Mouse (Mus musculus): ENCODE results near the gene Dot1l. TPM values are rescaled to one million over a fixed set of nuclear protein-coding genes. Genes with fewer than 3 reads are reported as not detected.

Dot1l gene
- total and polyA plus RNA-seq, 3 experiments, result 3.3 to 43.8 (median 13.3) TPM

GRCm38 (mm10) chr10:80810084-80810483 lies 55.1 kb downstream of the Dot1l start:
- DNase-seq (ENCODE audit: extremely low read depth), result no peak
- Histone ChIP-seq H3K9me3 (replicated peaks; ENCODE audit: low read length) (peaks cover 5% of the 10 kb centered on the region), H3K4me1 (ENCODE audit: control insufficient read depth in 1 of 2, insufficient read depth in 2 of 2) (peaks cover 10 to 17% of the 10 kb centered on the region in 2 experiments), H3K4me3 (replicated peaks in 1 of 3; ENCODE audit: low read depth in 2 of 3, low read length in 2 of 3, poor library complexity in 1 of 3) (no peak overlapping the region), H3K27me3 (replicated peaks) (no peaks in the 10 kb centered on the region), H3K36me3 (replicated peaks in 1 of 2; ENCODE audit: control insufficient read depth in 1 of 2, insufficient read depth in 1 of 2, low read length in 1 of 2) (peaks cover 19 to 35% of the 10 kb centered on the region in 2 experiments), H3K9ac (ENCODE audit: insufficient read depth, low read depth) (no peak overlapping the region), H3K79me2 (replicated peaks; ENCODE audit: control insufficient read depth, extremely low read depth, insufficient read depth, poor library complexity, severe bottlenecking) (no peaks in the 10 kb centered on the region), H3K4me2 (ENCODE audit: insufficient read depth, low read depth, poor library complexity, severe bottlenecking) (no peak overlapping the region), H3K27ac (ENCODE audit: insufficient read depth, low read depth) (no peak overlapping the region)
- in situ Hi-C loops (cut with MboI; ENCODE audit: low pct_ligation_motif_present, low pct_unique_long_range_greater_than_20kb, low sequenced_read_pairs) (no loop called here), dilution Hi-C loops (cut with MboI; ENCODE audit: extremely low pct_ligation_motif_present, extremely low pct_unique_long_range_greater_than_20kb, low sequenced_read_pairs) (no loop called here)
- TF ChIP-seq CTCF (conservative IDR thresholded peaks at IDR 0.05 in 1 of 2, IDR thresholded peaks at IDR 0.05 in 1 of 2; ENCODE audit: low read depth in 2 of 2, low read length in 2 of 2), result no peak
- TF ChIP-seq E2F4 (IDR thresholded peaks at IDR 0.05; ENCODE audit: insufficient replicate concordance, low read depth, low read length), result no peak
- TF ChIP-seq BHLHE40 (IDR thresholded peaks at IDR 0.05; ENCODE audit: low read depth, low read length), result no peak
- TF ChIP-seq MXI1 (IDR thresholded peaks at IDR 0.05; ENCODE audit: low read depth, low read length), result no peak
- no peak for TF ChIP-seq MEF2A (IDR thresholded peaks at IDR 0.05; ENCODE audit: borderline replicate concordance, low read depth, low read length)
- TF ChIP-seq MAX (IDR thresholded peaks at IDR 0.05; ENCODE audit: low read length), result no peak
- no peak for TF ChIP-seq ZC3H11A (IDR thresholded peaks at IDR 0.05; ENCODE audit: low read depth, low read length)
- no peak for TF ChIP-seq ELF1 (IDR thresholded peaks at IDR 0.05; ENCODE audit: low read depth, low read length)
- TF ChIP-seq MAZ (IDR thresholded peaks at IDR 0.05; ENCODE audit: low read depth, low read length), result no peak
- no peak for TF ChIP-seq MAFK (IDR thresholded peaks at IDR 0.05; ENCODE audit: insufficient replicate concordance, low read length)
- TF ChIP-seq TCF12 (IDR thresholded peaks at IDR 0.05; ENCODE audit: low read depth, low read length), result no peak
- no peak for TF ChIP-seq NELFE (IDR thresholded peaks at IDR 0.05; ENCODE audit: low read depth, low read length)
- no peak for TF ChIP-seq SIN3A (IDR thresholded peaks at IDR 0.05; ENCODE audit: low read length)
- no peak for TF ChIP-seq POLR2AphosphoS2 (IDR thresholded peaks at IDR 0.05; ENCODE audit: low read depth, low read length)
- TF ChIP-seq HCFC1 (IDR thresholded peaks at IDR 0.05; ENCODE audit: low read depth, low read length), result no peak
- TF ChIP-seq USF1 (IDR thresholded peaks at IDR 0.05; ENCODE audit: low read depth, low read length), result no peak
- TF ChIP-seq MYC (IDR thresholded peaks at IDR 0.05; ENCODE audit: low read depth, low read length), result no peak
- TF ChIP-seq ZKSCAN1 (IDR thresholded peaks at IDR 0.05; ENCODE audit: borderline replicate concordance, low read depth, low read length), result no peak
- no peak for TF ChIP-seq NRF1 (IDR thresholded peaks at IDR 0.05; ENCODE audit: low read depth, low read length)
- TF ChIP-seq ETS1 (conservative IDR thresholded peaks at IDR 0.05; ENCODE audit: low read depth, low read length), result no peak

- Histone ChIP-seq H3K36me3 (replicated peaks in 1 of 2; ENCODE audit: control insufficient read depth in 1 of 2, insufficient read depth in 1 of 2, low read length in 1 of 2) (peaks cover 0 to 11% of the 10 kb centered on the region in 2 experiments), H3K79me2 (replicated peaks; ENCODE audit: control insufficient read depth, extremely low read depth, insufficient read depth, poor library complexity, severe bottlenecking) (no peaks in the 10 kb centered on the region), H3K27ac (ENCODE audit: insufficient read depth, low read depth) (no peak overlapping the region), H3K27me3 (replicated peaks) (no peaks in the 10 kb centered on the region), H3K4me1 (ENCODE audit: control insufficient read depth in 1 of 2, insufficient read depth in 2 of 2) (peaks cover 10 to 17% of the 10 kb centered on the region in 2 experiments), H3K9ac (ENCODE audit: insufficient read depth, low read depth) (no peak overlapping the region), H3K4me2 (ENCODE audit: insufficient read depth, low read depth, poor library complexity, severe bottlenecking) (no peak overlapping the region), H3K9me3 (replicated peaks; ENCODE audit: low read length) (no peaks in the 10 kb centered on the region), H3K4me3 (replicated peaks in 1 of 3; ENCODE audit: low read depth in 2 of 3, low read length in 2 of 3, poor library complexity in 1 of 3) (no peak overlapping the region)
- TF ChIP-seq POLR2AphosphoS2 (IDR thresholded peaks at IDR 0.05; ENCODE audit: low read depth, low read length) (no peak), NRF1 (IDR thresholded peaks at IDR 0.05; ENCODE audit: low read depth, low read length) (no peak), MYC (IDR thresholded peaks at IDR 0.05; ENCODE audit: low read depth, low read length) (no peak), JUN (IDR thresholded peaks at IDR 0.05; ENCODE audit: insufficient read depth, low read depth, low read length) (no peak), ELF1 (IDR thresholded peaks at IDR 0.05; ENCODE audit: low read depth, low read length) (no peak), ZNF384 (IDR thresholded peaks at IDR 0.05; ENCODE audit: low read depth, low read length) (no peak), EP300 (IDR thresholded peaks at IDR 0.05; ENCODE audit: low read length) (no peak)
- in situ Hi-C loops (cut with MboI; ENCODE audit: low pct_ligation_motif_present, low pct_unique_long_range_greater_than_20kb, low sequenced_read_pairs), result no loop called here
- DNase-seq (ENCODE audit: extremely low read depth), result no peak
- dilution Hi-C loops (cut with MboI; ENCODE audit: extremely low pct_ligation_motif_present, extremely low pct_unique_long_range_greater_than_20kb, low sequenced_read_pairs), result no loop called here
Observed at GRCm38 (mm10) chr10:80812391-80813041, 57.5 kb downstream of the Dot1l start.
